Mouse (Mus musculus) lung, embryonic 14.5 days (tissue): Measurements from ENCODE around the gene Capn1. TPM values are rescaled to one million over a fixed set of nuclear protein-coding genes. Genes with fewer than 3 reads are reported as not detected.
A peak's percentile ranks its signal among the peaks of the same experiment; 100 is the strongest.

Experiments
- ATAC-seq: fragments of 200-750 bp; cut with Nextera tagmentation; 2 replicates; pipeline ENCODE4 v1.8.0; 2017; ENCODE audit warnings: mild to moderate bottlenecking, moderate TSS enrichment, moderate library complexity; ENCODE audit not compliant: insufficient read depth
- DNase-seq: peaks from one replicate; pipeline ENCODE4 v3.0.0-alpha.2; 2015
- H3K27ac ChIP-seq: fragments of 300-500 bp; sonication (generic); 2 replicates; pipeline ENCODE4 v1.5.1; 2014; ENCODE audit warnings: low read depth, mild to moderate bottlenecking, moderate library complexity
- H3K27me3 ChIP-seq: fragments of 300-500 bp; sonication (generic); 2 replicates; pipeline ENCODE4 v1.6.1; 2014; ENCODE audit warnings: low read length, control low read depth; ENCODE audit not compliant: insufficient read depth
- H3K36me3 ChIP-seq: fragments of 300-500 bp; sonication (generic); 2 replicates; pipeline ENCODE4 v1.6.1; 2014; ENCODE audit warnings: control low read depth; ENCODE audit not compliant: insufficient read depth
- H3K4me1 ChIP-seq: fragments of 300-500 bp; sonication (generic); 2 replicates; pipeline ENCODE4 v1.6.1; 2014; ENCODE audit warnings: antibody characterized with exemption, control low read depth; ENCODE audit not compliant: insufficient read depth
- H3K4me2 ChIP-seq: fragments of 300-500 bp; sonication (generic); 2 replicates; pipeline ENCODE4 v1.6.1; 2014; ENCODE audit warnings: mild to moderate bottlenecking
- H3K4me3 ChIP-seq: fragments of 300-500 bp; sonication (generic); 2 replicates; pipeline ENCODE4 v1.5.1; 2014; ENCODE audit warnings: low read depth, low read length
- H3K9ac ChIP-seq: fragments of 300-500 bp; sonication (generic); 2 replicates; pipeline ENCODE4 v1.6.1; 2014
- H3K9me3 ChIP-seq: fragments of 300-500 bp; sonication (generic); 2 replicates; pipeline ENCODE4 v1.6.1; 2016; ENCODE audit warnings: low read depth, low read length, control low read depth
- CTCF ChIP-seq: IDR thresholded peaks from 2 replicates; pipeline ENCODE4 v1.5.1; 2016; ENCODE audit warnings: antibody characterized with exemption, low read depth
- WGBS: fragments of 180-500 bp; shearing (Covaris S2); extraction: QIAGEN DNeasy Blood & Tissue Kit; methylation state at CpG from one replicate; pipeline ENCODE4 v1.1.7; 2014; 5-methylcytosine and 5-hydroxymethylcytosine counted together
- polyA plus RNA-seq: library from polyadenylated mRNA; unstranded; fragments of >200 nt; fragmentation: Nextera tagmentation; extraction: Ambion mirVana; gene quantifications from 2 replicates; pipeline ENCODE4 v1.2.1, GENCODE M21; 2014

The Capn1 gene
- polyA plus RNA-seq, 1 experiment from 2014 or later, result 9.6 TPM

- Histone ChIP-seq H3K36me3 (no peaks in the 10 kb centered on the region), H3K4me2 (0 out of 2 replicates have a peak overlapping the region, but pooled peaks have one; percentile 3), H3K27ac (peak overlapping the region; percentile 36; the same call in 1 of the 2 replicates), H3K4me1 (no peaks in the 10 kb centered on the region), H3K9ac (no peak overlapping the region), H3K9me3 (no peaks in the 10 kb centered on the region), H3K4me3 (no peak overlapping the region), H3K27me3 (no peaks in the 10 kb centered on the region)
- TF ChIP-seq CTCF, result no peak
- no peak for ATAC-seq
- 38% methylated on average over 8 of the region's 8 CpGs for WGBS
- DNase-seq, result peak; percentile 17
Observed at GRCm38 (mm10) chr19:6023059-6023458, 7.4 kb upstream of the Capn1 start.

- H3K27ac ChIP-seq, result no peak overlapping the region
- ATAC-seq, result no peak
- no peak for DNase-seq
Observed at GRCm38 (mm10) chr19:6020276-6020675, 4.6 kb upstream of the Capn1 start.

DNA sequence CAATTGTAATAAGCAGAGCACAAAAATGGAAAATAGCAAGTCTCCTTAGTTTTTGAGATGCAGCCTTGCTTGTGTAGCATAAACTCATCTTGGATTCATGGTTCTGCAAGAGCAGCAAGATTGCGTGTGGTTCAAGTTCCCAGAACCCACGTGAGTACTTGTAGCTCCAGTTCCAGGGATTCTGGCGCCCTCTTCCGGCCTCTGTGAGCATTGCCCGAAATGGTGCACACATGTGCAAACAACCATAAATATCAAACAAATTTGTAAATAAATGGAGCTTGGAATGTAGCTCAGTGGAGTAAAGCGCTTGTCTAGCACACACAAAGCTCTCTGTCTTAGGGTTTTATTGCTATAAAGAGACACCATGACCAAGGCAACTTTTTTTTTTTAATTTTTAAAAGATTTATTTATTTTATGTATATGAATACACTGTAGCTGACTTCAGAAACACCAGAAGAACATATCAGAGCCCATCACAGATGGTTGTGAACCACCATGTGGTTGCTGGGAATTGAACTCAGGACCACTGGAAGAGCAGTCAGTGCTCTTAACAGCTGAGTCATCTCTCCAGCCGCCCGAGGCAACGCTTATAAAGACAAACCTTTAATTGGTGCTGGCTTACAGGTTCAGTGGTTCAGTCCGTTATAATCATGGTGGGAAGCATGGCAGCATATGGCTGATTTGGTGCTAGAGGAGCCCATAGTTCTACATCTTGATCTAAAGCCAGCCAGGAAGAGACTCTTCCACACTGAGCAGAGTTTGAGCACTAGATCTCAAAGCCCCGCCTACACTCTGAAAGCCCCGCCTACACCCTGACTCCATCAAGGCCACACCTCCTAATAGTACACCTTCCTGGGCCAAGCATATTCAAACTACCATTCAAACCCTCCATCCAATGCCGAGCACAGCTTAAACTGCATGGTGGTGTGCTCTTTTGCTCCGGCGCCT, 2.7 kb upstream of the Capn1 start:
- Histone ChIP-seq H3K36me3 (no peaks in the 10 kb centered on the region), H3K9me3 (no peaks in the 10 kb centered on the region), H3K4me1 (no peaks in the 10 kb centered on the region), H3K27me3 (no peaks in the 10 kb centered on the region), H3K27ac (no peak overlapping the region), H3K4me3 (no peak overlapping the region), H3K4me2 (no peak overlapping the region), H3K9ac (no peak overlapping the region)
- DNase-seq (peak; percentile 96), ATAC-seq (no peak)
- 28% methylated on average over 15 of the region's 15 CpGs for WGBS
- TF ChIP-seq CTCF, result peak; percentile 88

More at GRCm38 (mm10) chr19:6020276-6020675, 4.6 kb upstream of the Capn1 start:
- no peak overlapping the region for H3K4me3 ChIP-seq
- no peaks in the 10 kb centered on the region for H3K4me1 ChIP-seq
- no peak overlapping the region for H3K4me2 ChIP-seq
- H3K36me3 ChIP-seq, result no peaks in the 10 kb centered on the region
- TF ChIP-seq CTCF, result 0 out of 2 replicates have a peak, but pooled peaks have one; percentile 18
- 43% methylated on average over 3 of the region's 3 CpGs for WGBS
- H3K27me3 ChIP-seq, result no peaks in the 10 kb centered on the region
- H3K9me3 ChIP-seq, result no peaks in the 10 kb centered on the region
- H3K9ac ChIP-seq, result no peak overlapping the region

- TF ChIP-seq CTCF, result 0 out of 2 replicates have a peak, but pooled peaks have one; percentile 20
- 49% methylated on average over 7 of the region's 7 CpGs for WGBS
- no peak overlapping the region for H3K4me3 ChIP-seq
- no peaks in the 10 kb centered on the region for H3K27me3 ChIP-seq
- no peak overlapping the region for H3K4me2 ChIP-seq
- H3K9ac ChIP-seq, result no peak overlapping the region
- DNase-seq (peak; percentile 41), ATAC-seq (no peak)
- no peaks in the 10 kb centered on the region for H3K9me3 ChIP-seq
- H3K4me1 ChIP-seq, result no peaks in the 10 kb centered on the region
- H3K36me3 ChIP-seq, result no peaks in the 10 kb centered on the region
- H3K27ac ChIP-seq, result no peak overlapping the region
Observed at GRCm38 (mm10) chr19:6016532-6016931, 835 bp upstream of the Capn1 start.

DNA sequence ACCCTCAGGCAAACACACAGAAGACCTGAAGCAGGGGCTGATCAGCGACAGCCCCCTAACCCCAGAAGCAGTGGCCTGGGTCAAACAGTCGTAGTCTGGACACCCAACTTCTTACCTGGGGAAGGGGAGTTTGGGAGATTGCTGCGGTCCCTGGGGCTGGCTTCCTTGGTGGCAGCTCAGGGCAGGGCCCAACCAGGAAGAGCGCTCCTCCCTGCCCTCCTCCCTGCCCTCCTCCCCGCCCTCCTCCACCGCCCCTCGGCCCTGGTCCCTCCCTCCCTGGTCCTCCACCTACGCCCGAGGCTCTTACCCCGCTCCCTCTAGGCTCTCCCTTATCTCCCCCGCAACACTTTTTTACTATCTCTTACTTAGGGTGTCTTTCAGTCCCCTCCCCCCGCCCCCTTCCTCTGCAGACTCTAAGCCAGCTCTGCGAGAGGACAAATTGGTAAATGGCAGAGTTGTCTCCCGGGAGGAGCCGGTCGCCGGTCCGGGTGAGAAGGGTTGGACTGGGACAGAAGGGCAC, 646 bp downstream of the Capn1 start:
- ATAC-seq (peak; percentile 86), DNase-seq (peak; percentile 55)
- no peaks in the 10 kb centered on the region for H3K27me3 ChIP-seq
- no peak for TF ChIP-seq CTCF
- WGBS, result 2% methylated on average over 17 of the region's 18 CpGs
- peak overlapping the region; percentile 55 for H3K4me3 ChIP-seq
- peak overlapping the region; percentile 88 for H3K4me2 ChIP-seq
- no peaks in the 10 kb centered on the region for H3K4me1 ChIP-seq
- H3K9me3 ChIP-seq, result no peaks in the 10 kb centered on the region
- H3K27ac ChIP-seq, result peak overlapping the region; percentile 58; the same call in 1 of the 2 replicates
- peak overlapping the region; percentile 62 for H3K9ac ChIP-seq
- H3K36me3 ChIP-seq, result no peaks in the 10 kb centered on the region

- no peak overlapping the region for H3K27ac ChIP-seq
- peak overlapping the region; percentile 88; the same call in 1 of the 2 replicates for H3K4me2 ChIP-seq
- no peaks in the 10 kb centered on the region for H3K36me3 ChIP-seq
- no peaks in the 10 kb centered on the region for H3K4me1 ChIP-seq
- DNase-seq, result no peak
- no peaks in the 10 kb centered on the region for H3K27me3 ChIP-seq
- no peak for TF ChIP-seq CTCF
- no peak overlapping the region for H3K9ac ChIP-seq
- no peak for ATAC-seq
- 86% methylated on average over 10 of the region's 10 CpGs for WGBS
- H3K9me3 ChIP-seq, result no peaks in the 10 kb centered on the region
- no peak overlapping the region for H3K4me3 ChIP-seq
Observed at GRCm38 (mm10) chr19:6013691-6014090, 2.0 kb downstream of the Capn1 start.

DNA sequence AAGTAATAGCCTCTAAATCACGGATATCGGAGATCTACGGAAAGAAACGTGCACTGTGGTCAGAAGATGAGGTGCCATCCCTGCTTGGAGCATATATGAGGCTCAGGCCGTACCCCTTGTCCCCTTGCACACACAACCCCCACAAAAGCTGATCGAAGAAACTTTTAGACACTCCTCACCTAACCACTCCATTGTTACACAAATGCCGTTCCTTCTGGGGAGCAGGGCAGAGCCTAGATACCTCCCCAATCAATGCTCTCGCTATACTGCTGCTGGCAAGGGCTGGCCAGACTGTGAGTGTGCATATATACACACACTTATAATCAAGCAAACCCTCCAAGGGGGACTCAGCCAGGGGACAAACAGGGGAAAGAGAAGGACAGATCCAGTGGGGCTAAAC, 6.6 kb downstream of the Capn1 start:
- WGBS, result 81% methylated on average over 8 of the region's 8 CpGs
- Histone ChIP-seq H3K4me3 (no peak overlapping the region), H3K4me2 (no peak overlapping the region), H3K27me3 (no peaks in the 10 kb centered on the region), H3K36me3 (no peaks in the 10 kb centered on the region), H3K9ac (no peak overlapping the region), H3K27ac (no peak overlapping the region), H3K9me3 (no peaks in the 10 kb centered on the region), H3K4me1 (no peaks in the 10 kb centered on the region)
- no peak for TF ChIP-seq CTCF
- DNase-seq (no peak), ATAC-seq (no peak)
